Mouse (Mus musculus): ENCODE results near the gene Slc25a42. TPM values are rescaled to one million over a fixed set of nuclear protein-coding genes. Genes with fewer than 3 reads are reported as not detected.

The Slc25a42 gene
- polyA plus RNA-seq, 1 experiment from 2014 or later: 6.6 TPM

- Histone ChIP-seq H3K27ac (no peak overlapping the region), H3K27me3 (replicated peaks) (no peaks in the 10 kb centered on the region), H3K9me3 (replicated peaks) (no peaks in the 10 kb centered on the region), H3K4me3 (no peak overlapping the region), H3K36me3 (peaks cover 65% of the 10 kb centered on the region), H3K4me2 (no peak overlapping the region), H3K4me1 (peaks cover 40% of the 10 kb centered on the region), H3K9ac (no peak overlapping the region)
- WGBS (ENCODE audit: insufficient replicate concordance): 80% methylated on average over 4 of the region's 4 CpGs
- ATAC-seq: no peak
These were observed 28.9 kb downstream of the Slc25a42 start for GRCm38 (mm10) chr8:70183194-70183593.

GRCm38 (mm10) chr8:70181903-70182252, 30.2 kb downstream of the Slc25a42 start:
- Histone ChIP-seq H3K4me2 (peak overlapping the region; percentile 47), H3K27ac (peak overlapping the region; percentile 78), H3K9ac (peak overlapping the region; percentile 45; the same call in 1 of the 2 replicates), H3K36me3 (peaks cover 64% of the 10 kb centered on the region), H3K9me3 (replicated peaks) (no peaks in the 10 kb centered on the region), H3K4me1 (peaks cover 40% of the 10 kb centered on the region), H3K4me3 (no peak overlapping the region), H3K27me3 (replicated peaks) (no peaks in the 10 kb centered on the region)
- WGBS (ENCODE audit: insufficient replicate concordance): 63% methylated on average over 2 of the region's 2 CpGs
- ATAC-seq: no peak

GRCm38 (mm10) chr8:70181212-70181902, 30.7 kb downstream of the Slc25a42 start:
- H3K9ac ChIP-seq: peak overlapping the region; percentile 45

GRCm38 (mm10) chr8:70179082-70179481, 33.0 kb downstream of the Slc25a42 start:
- H3K4me1 ChIP-seq: peaks cover 46% of the 10 kb centered on the region
- no peaks in the 10 kb centered on the region for H3K9me3 ChIP-seq (replicated peaks)
- H3K27ac ChIP-seq: no peak overlapping the region
- H3K4me2 ChIP-seq: no peak overlapping the region
- no peaks in the 10 kb centered on the region for H3K27me3 ChIP-seq (replicated peaks)
- no peak for ATAC-seq
- H3K9ac ChIP-seq: no peak overlapping the region
- WGBS (ENCODE audit: insufficient replicate concordance): 92% methylated on average over 4 of the region's 4 CpGs
- H3K36me3 ChIP-seq: peaks cover 75% of the 10 kb centered on the region
- H3K4me3 ChIP-seq: no peak overlapping the region

More at GRCm38 (mm10) chr8:70181212-70181902, 30.7 kb downstream of the Slc25a42 start:
- H3K27ac ChIP-seq: peak overlapping the region; percentile 78
- peaks cover 64% of the 10 kb centered on the region for H3K36me3 ChIP-seq
- ATAC-seq: peak; percentile 92
- 60% methylated on average over 16 of the region's 16 CpGs for WGBS (ENCODE audit: insufficient replicate concordance)
- H3K4me1 ChIP-seq: peaks cover 40% of the 10 kb centered on the region
- no peak overlapping the region for H3K4me3 ChIP-seq
- H3K27me3 ChIP-seq (replicated peaks): no peaks in the 10 kb centered on the region
- H3K9me3 ChIP-seq (replicated peaks): no peaks in the 10 kb centered on the region
- peak overlapping the region; percentile 47 for H3K4me2 ChIP-seq

GRCm38 (mm10) chr8:70178231-70178630, 33.9 kb downstream of the Slc25a42 start:
- H3K27ac ChIP-seq: peak overlapping the region; percentile 20; the same call in 1 of the 2 replicates
- WGBS (ENCODE audit: insufficient replicate concordance): 70% methylated on average over 2 of the region's 2 CpGs
- no peak overlapping the region for H3K4me2 ChIP-seq
- peaks cover 69% of the 10 kb centered on the region for H3K36me3 ChIP-seq
- H3K9me3 ChIP-seq (replicated peaks): no peaks in the 10 kb centered on the region
- ATAC-seq: no peak
- H3K4me3 ChIP-seq: no peak overlapping the region
- no peaks in the 10 kb centered on the region for H3K27me3 ChIP-seq (replicated peaks)
- H3K4me1 ChIP-seq: peaks cover 49% of the 10 kb centered on the region
- H3K9ac ChIP-seq: no peak overlapping the region

- Histone ChIP-seq H3K4me2 (peak overlapping the region; percentile 74), H3K27ac (peak overlapping the region; percentile 72; the same call in 1 of the 2 replicates), H3K4me1 (peaks cover 48% of the 10 kb centered on the region), H3K9me3 (replicated peaks) (no peaks in the 10 kb centered on the region), H3K9ac (no peak overlapping the region), H3K36me3 (peaks cover 38% of the 10 kb centered on the region), H3K27me3 (replicated peaks) (no peaks in the 10 kb centered on the region), H3K4me3 (no peak overlapping the region)
- 81% methylated on average over 7 of the region's 7 CpGs for WGBS (ENCODE audit: insufficient replicate concordance)
- no peak for ATAC-seq
These were observed 38.0 kb downstream of the Slc25a42 start for GRCm38 (mm10) chr8:70174079-70174478.

GRCm38 (mm10) chr8:70173320-70173719, 38.8 kb downstream of the Slc25a42 start:
- Histone ChIP-seq H3K9me3 (replicated peaks) (no peaks in the 10 kb centered on the region), H3K4me3 (peak overlapping the region; percentile 71), H3K4me2 (peak overlapping the region; percentile 74), H3K36me3 (peaks cover 30% of the 10 kb centered on the region), H3K9ac (peak overlapping the region; percentile 81; the same call in 1 of the 2 replicates), H3K27ac (peak overlapping the region; percentile 72), H3K27me3 (replicated peaks) (no peaks in the 10 kb centered on the region), H3K4me1 (peaks cover 47% of the 10 kb centered on the region)
- WGBS (ENCODE audit: insufficient replicate concordance): 36% methylated on average over 5 of the region's 5 CpGs
- peak; percentile 59 for ATAC-seq

GRCm38 (mm10) chr8:70172043-70172681, 39.9 kb downstream of the Slc25a42 start, which contains the start of gene Tmem161a:
Gene Tmem161a, plus strand, starts transcription at chr8:70172356.
- Histone ChIP-seq H3K36me3 (peaks cover 21% of the 10 kb centered on the region), H3K27ac (peak within 1 kb of the TSS; percentile 78), H3K4me3 (peak within 1 kb of the TSS; percentile 71), H3K9me3 (replicated peaks) (no peaks in the 10 kb centered on the region), H3K27me3 (replicated peaks) (peaks cover 4% of the 10 kb centered on the region; the same call in 1 of the 2 replicates), H3K4me2 (peak within 1 kb of the TSS; percentile 74), H3K9ac (peak within 1 kb of the TSS; percentile 81), H3K4me1 (peaks cover 48% of the 10 kb centered on the region)
- ATAC-seq: peak; percentile 94
- 2% methylated on average over 27 of the region's 27 CpGs for WGBS (ENCODE audit: insufficient replicate concordance)

- H3K4me2 ChIP-seq: peak overlapping the region; percentile 74
- H3K9ac ChIP-seq: 0 out of 2 replicates have a peak overlapping the region, but pooled peaks have one; percentile 81
- no peak for ATAC-seq
- 60% methylated on average over 7 of the region's 7 CpGs for WGBS (ENCODE audit: insufficient replicate concordance)
- H3K27me3 ChIP-seq (replicated peaks): peaks cover 11% of the 10 kb centered on the region
- peak overlapping the region; percentile 78 for H3K27ac ChIP-seq
- H3K4me3 ChIP-seq: no peak overlapping the region
- no peaks in the 10 kb centered on the region for H3K9me3 ChIP-seq (replicated peaks)
- peaks cover 12% of the 10 kb centered on the region; the same call in 1 of the 2 replicates for H3K36me3 ChIP-seq
- peaks cover 56% of the 10 kb centered on the region for H3K4me1 ChIP-seq
These were observed 40.9 kb downstream of the Slc25a42 start for GRCm38 (mm10) chr8:70171240-70171639.

- Histone ChIP-seq H3K9ac (no peak overlapping the region), H3K4me1 (peaks cover 56% of the 10 kb centered on the region), H3K4me3 (no peak overlapping the region), H3K27me3 (replicated peaks) (peaks cover 16% of the 10 kb centered on the region), H3K9me3 (replicated peaks) (no peaks in the 10 kb centered on the region), H3K36me3 (peaks cover 7% of the 10 kb centered on the region; the same call in 1 of the 2 replicates), H3K27ac (no peak overlapping the region), H3K4me2 (no peak overlapping the region)
- 61% methylated on average over 3 of the region's 3 CpGs for WGBS (ENCODE audit: insufficient replicate concordance)
- ATAC-seq: no peak
These were observed 41.4 kb downstream of the Slc25a42 start for GRCm38 (mm10) chr8:70170748-70171147.

GRCm38 (mm10) chr8:70170116-70170515, 42.0 kb downstream of the Slc25a42 start:
- peaks cover 5% of the 10 kb centered on the region; the same call in 1 of the 2 replicates for H3K36me3 ChIP-seq
- H3K4me1 ChIP-seq: peaks cover 60% of the 10 kb centered on the region
- H3K27ac ChIP-seq: no peak overlapping the region
- no peak overlapping the region for H3K4me3 ChIP-seq
- ATAC-seq: no peak
- 55% methylated on average over 3 of the region's 3 CpGs for WGBS (ENCODE audit: insufficient replicate concordance)
- no peak overlapping the region for H3K9ac ChIP-seq
- no peak overlapping the region for H3K4me2 ChIP-seq
- peaks cover 23% of the 10 kb centered on the region for H3K27me3 ChIP-seq (replicated peaks)
- no peaks in the 10 kb centered on the region for H3K9me3 ChIP-seq (replicated peaks)

GRCm38 (mm10) chr8:70166504-70167110, 45.5 kb downstream of the Slc25a42 start:
- peaks cover 39% of the 10 kb centered on the region for H3K27me3 ChIP-seq (replicated peaks)

More at GRCm38 (mm10) chr8:70166504-70167110, 45.5 kb downstream of the Slc25a42 start:
- H3K4me3 ChIP-seq: peak overlapping the region; percentile 14; the same call in 1 of the 2 replicates
- peaks cover 35% of the 10 kb centered on the region for H3K4me1 ChIP-seq
- peak overlapping the region; percentile 57 for H3K4me2 ChIP-seq
- no peaks in the 10 kb centered on the region for H3K9me3 ChIP-seq (replicated peaks)
- H3K9ac ChIP-seq: no peak overlapping the region
- H3K36me3 ChIP-seq: no peaks in the 10 kb centered on the region
- 2% methylated on average over 21 of the region's 21 CpGs for WGBS (ENCODE audit: insufficient replicate concordance)
- ATAC-seq: peak; percentile 61
- H3K27ac ChIP-seq: no peak overlapping the region
